Mouse (Mus musculus) MEL (cell line): ENCODE data around the gene Tmem95. TPM values are rescaled to one million over a fixed set of nuclear protein-coding genes. Genes with fewer than 3 reads are reported as not detected.

Experiments
- DNase-seq: peaks from one replicate; pipeline ENCODE4 v3.0.0; 2011; ENCODE audit warnings: low read depth, low spot score
- H3K27ac ChIP-seq: 2 replicates; pipeline ENCODE4 v1.5.1; 2012; ENCODE audit warnings: low read depth, mild to moderate bottlenecking, control low read depth, low read length, moderate library complexity; ENCODE audit not compliant: control insufficient read depth
- H3K27me3 ChIP-seq, 2 experiments: fragments of 150-350 bp in 1 of 2; sonication (generic) in 1 of 2; 2 replicates each; pipeline ENCODE4 v1.6.1; 2012; ENCODE audit warnings: low read length in 2 of 2, mild to moderate bottlenecking in 2 of 2, improper control_type of control experiment in 1 of 2, moderate library complexity in 1 of 2; ENCODE audit not compliant: insufficient read depth in 2 of 2, control insufficient read depth in 1 of 2
- H3K36me3 ChIP-seq, 2 experiments: 2 replicates each; pipeline ENCODE4 v1.6.1; 2012 to 2014; ENCODE audit warnings: low read length in 2 of 2, improper control_type of control experiment in 1 of 2, inconsistent platforms in 1 of 2, mild to moderate bottlenecking in 1 of 2; ENCODE audit not compliant: insufficient read depth in 2 of 2, control insufficient read depth in 1 of 2
- H3K4me1 ChIP-seq, 2 experiments: fragments of 150-350 bp in 1 of 2; sonication (generic) in 1 of 2; 2 replicates each; pipeline ENCODE4 v1.6.1; 2012; ENCODE audit warnings: low read length in 2 of 2, improper control_type of control experiment in 1 of 2, mild to moderate bottlenecking in 1 of 2; ENCODE audit not compliant: insufficient read depth in 2 of 2, control insufficient read depth in 1 of 2
- H3K4me3 ChIP-seq, 2 experiments: fragments of 150-350 bp in 1 of 2; sonication (generic) in 1 of 2; 2 replicates each; pipeline ENCODE4 v1.5.1; 2012; ENCODE audit warnings: low read depth in 2 of 2, low read length in 2 of 2, mild to moderate bottlenecking in 2 of 2, moderate library complexity in 2 of 2, control low read depth in 1 of 2, improper control_type of control experiment in 1 of 2; ENCODE audit not compliant: control insufficient read depth in 1 of 2, insufficient read depth in 1 of 2
- H3K79me2 ChIP-seq: 2 replicates; pipeline ENCODE4 v1.6.1; 2012; ENCODE audit warnings: mild to moderate bottlenecking, low read length, moderate library complexity; ENCODE audit not compliant: control insufficient read depth, poor library complexity, insufficient read depth
- H3K9ac ChIP-seq: 2 replicates; pipeline ENCODE4 v1.6.1; 2012; ENCODE audit warnings: low read depth, mild to moderate bottlenecking, control low read depth, low read length, moderate library complexity; ENCODE audit not compliant: control insufficient read depth, poor library complexity, severe bottlenecking
- H3K9me3 ChIP-seq: fragments of 150-350 bp; sonication (generic); replicated peaks from 2 replicates; pipeline ENCODE4 v1.6.1; 2012; ENCODE audit warnings: mild to moderate bottlenecking, low read length, improper control_type of control experiment, moderate library complexity; ENCODE audit not compliant: insufficient read depth
- BHLHE40 ChIP-seq: IDR thresholded peaks from 2 replicates; pipeline ENCODE4 v1.6.1; 2012; ENCODE audit warnings: low read depth, mild to moderate bottlenecking, inconsistent platforms, low read length, improper control_type of control experiment, borderline replicate concordance
- CHD1 ChIP-seq: IDR thresholded peaks from 2 replicates; pipeline ENCODE4 v1.6.1; 2012; ENCODE audit warnings: low read depth, mild to moderate bottlenecking, inconsistent platforms, low read length, improper control_type of control experiment
- CHD2 ChIP-seq: IDR thresholded peaks from 2 replicates; pipeline ENCODE4 v1.6.1; 2011; ENCODE audit warnings: low read length, improper control_type of control experiment
- CTCF ChIP-seq, 3 experiments: IDR thresholded peaks in 2 of 3; conservative IDR thresholded peaks in 1 of 3; 2 replicates each; pipeline ENCODE4 v1.5.1; 2011 to 2012; ENCODE audit warnings: low read length in 3 of 3, low read depth in 2 of 3, mild to moderate bottlenecking in 2 of 3, improper control_type of control experiment in 1 of 3, inconsistent platforms in 1 of 3, mixed read lengths in 1 of 3, moderate library complexity in 1 of 3; ENCODE audit not compliant: control insufficient read depth in 1 of 3, insufficient read depth in 1 of 3, poor library complexity in 1 of 3, severe bottlenecking in 1 of 3
- E2F4 ChIP-seq: IDR thresholded peaks from 2 replicates; pipeline ENCODE4 v1.6.1; 2011; ENCODE audit warnings: low read depth, low read length, improper control_type of control experiment, borderline replicate concordance
- EP300 ChIP-seq, 2 experiments: IDR thresholded peaks; 2 replicates each; pipeline ENCODE4 v1.6.1; 2011; ENCODE audit warnings: improper control_type of control experiment in 2 of 2, low read length in 2 of 2, low read depth in 1 of 2, mild to moderate bottlenecking in 1 of 2
- GABPA ChIP-seq: IDR thresholded peaks from 2 replicates; pipeline ENCODE4 v1.6.1; 2012; ENCODE audit warnings: low read depth, mild to moderate bottlenecking, inconsistent platforms, low read length, improper control_type of control experiment, moderate library complexity
- GATA1 ChIP-seq: IDR thresholded peaks from 2 replicates; pipeline ENCODE4 v1.6.1; 2011; ENCODE audit warnings: low read depth, low read length, improper control_type of control experiment
- JUND ChIP-seq: IDR thresholded peaks from 2 replicates; pipeline ENCODE4 v1.6.1; 2011; ENCODE audit warnings: low read depth, mild to moderate bottlenecking, improper control_type of control experiment, low read length
- KAT2A ChIP-seq: conservative IDR thresholded peaks from 2 replicates; pipeline ENCODE4 v1.6.1; 2012; ENCODE audit warnings: low read depth, low read length, improper control_type of control experiment, inconsistent platforms
- MAZ ChIP-seq: IDR thresholded peaks from 2 replicates; pipeline ENCODE4 v1.6.1; 2012; ENCODE audit warnings: low read depth, mild to moderate bottlenecking, inconsistent platforms, low read length, improper control_type of control experiment
- MEF2A ChIP-seq: IDR thresholded peaks from 2 replicates; pipeline ENCODE4 v1.6.1; 2014; ENCODE audit warnings: low read depth, mild to moderate bottlenecking, inconsistent platforms, low read length, improper control_type of control experiment; ENCODE audit not compliant: poor library complexity, insufficient replicate concordance, severe bottlenecking; ENCODE audit errors: extremely low read depth
- MYB ChIP-seq: IDR thresholded peaks from 2 replicates; pipeline ENCODE4 v1.6.1; 2011; ENCODE audit warnings: mild to moderate bottlenecking, low read depth, low read length, improper control_type of control experiment
- NELFE ChIP-seq: IDR thresholded peaks from 2 replicates; pipeline ENCODE4 v1.6.1; 2011; ENCODE audit warnings: low read depth, low read length, improper control_type of control experiment
- POLR2A ChIP-seq, 2 experiments: IDR thresholded peaks; 2 replicates each; pipeline ENCODE4 v1.6.1; 2011 to 2012; ENCODE audit warnings: low read length in 2 of 2, mild to moderate bottlenecking in 2 of 2, control low read depth in 1 of 2, improper control_type of control experiment in 1 of 2, low read depth in 1 of 2, moderate library complexity in 1 of 2; ENCODE audit not compliant: control insufficient read depth in 1 of 2, insufficient read depth in 1 of 2, poor library complexity in 1 of 2
- POLR2AphosphoS2 ChIP-seq: IDR thresholded peaks from 2 replicates; pipeline ENCODE4 v1.6.1; 2011; ENCODE audit warnings: low read length, improper control_type of control experiment
- POLR2AphosphoS5 ChIP-seq: IDR thresholded peaks from 2 replicates; pipeline ENCODE4 v1.6.1; 2012; ENCODE audit warnings: low read depth, borderline replicate concordance, mild to moderate bottlenecking, inconsistent platforms, low read length, moderate library complexity, mixed read lengths
- RCOR1 ChIP-seq: IDR thresholded peaks from 2 replicates; pipeline ENCODE4 v1.6.1; 2012; ENCODE audit warnings: low read depth, mild to moderate bottlenecking, inconsistent platforms, low read length, improper control_type of control experiment
- SIN3A ChIP-seq: IDR thresholded peaks from 2 replicates; pipeline ENCODE4 v1.6.1; 2012; ENCODE audit warnings: low read length, improper control_type of control experiment, inconsistent platforms
- SMC3 ChIP-seq: IDR thresholded peaks from 2 replicates; pipeline ENCODE4 v1.6.1; 2011; ENCODE audit warnings: low read depth, low read length, improper control_type of control experiment
- TAL1 ChIP-seq: IDR thresholded peaks from 2 replicates; pipeline ENCODE4 v1.6.1; 2012; ENCODE audit warnings: mild to moderate bottlenecking, inconsistent platforms, low read length, moderate library complexity, mixed read lengths
- TBP ChIP-seq: IDR thresholded peaks from 2 replicates; pipeline ENCODE4 v1.8.0; 2011; ENCODE audit warnings: low read depth, low read length, improper control_type of control experiment
- TCF12 ChIP-seq: IDR thresholded peaks from 2 replicates; pipeline ENCODE4 v1.6.1; 2014; ENCODE audit warnings: low read depth, mild to moderate bottlenecking, inconsistent platforms, low read length, improper control_type of control experiment, moderate library complexity
- UBTF ChIP-seq: IDR thresholded peaks from 2 replicates; pipeline ENCODE4 v1.6.1; 2012; ENCODE audit warnings: low read depth, mild to moderate bottlenecking, inconsistent platforms, low read length, improper control_type of control experiment, moderate library complexity, borderline replicate concordance; ENCODE audit not compliant: insufficient read depth
- USF2 ChIP-seq, 2 experiments: IDR thresholded peaks; 2 replicates each; pipeline ENCODE4 v1.6.1; 2011 to 2012; ENCODE audit warnings: improper control_type of control experiment in 2 of 2, low read length in 2 of 2, borderline replicate concordance in 1 of 2, inconsistent platforms in 1 of 2, low read depth in 1 of 2, mild to moderate bottlenecking in 1 of 2; ENCODE audit not compliant: insufficient read depth in 1 of 2
- ZKSCAN1 ChIP-seq: IDR thresholded peaks from 2 replicates; pipeline ENCODE4 v1.6.1; 2012; ENCODE audit warnings: low read depth, mild to moderate bottlenecking, inconsistent platforms, low read length, improper control_type of control experiment, moderate library complexity
- ZMIZ1 ChIP-seq: IDR thresholded peaks from 2 replicates; pipeline ENCODE4 v1.6.1; 2012; ENCODE audit warnings: low read depth, mild to moderate bottlenecking, inconsistent platforms, low read length, improper control_type of control experiment, moderate library complexity
- ZNF384 ChIP-seq: IDR thresholded peaks from 2 replicates; pipeline ENCODE4 v1.6.1; 2012; ENCODE audit warnings: low read depth, mild to moderate bottlenecking, inconsistent platforms, low read length, improper control_type of control experiment
- polyA plus RNA-seq, 2 experiments: library from polyadenylated mRNA; stranded (reverse) in 1 of 2; unstranded in 1 of 2; fragments of >175 nt in 1 of 2; fragments of >200 nt in 1 of 2; gene quantifications; 2 replicates each; pipeline versions ENCODE4 v1.2.1 to v1.2.4; 2012; ENCODE audit warnings: low replicate concordance in 2 of 2, low read depth in 1 of 2; ENCODE audit not compliant: insufficient read length in 2 of 2, insufficient read depth in 1 of 2, missing spikeins in 1 of 2
- total RNA-seq: library from RNA; depleted of rRNA; stranded (reverse); fragments of 300-350 nt; gene quantifications from 2 replicates; pipeline ENCODE4 v1.2.3, GENCODE M21; 2012

Tmem95 gene
- total and polyA plus RNA-seq, 3 experiments: not detected

- TF ChIP-seq UBTF (peak; percentile 80), CTCF (IDR thresholded peaks at IDR 0.05 in 2 of 3, conservative IDR thresholded peaks at IDR 0.05 in 1 of 3; ENCODE audit: control insufficient read depth in 1 of 3, insufficient read depth in 1 of 3, low read depth in 2 of 3, low read length in 3 of 3, poor library complexity in 1 of 3, severe bottlenecking in 1 of 3) (peak in 1 of 3 experiments; percentile 8; a peak in 1 of 6 replicates), KAT2A (no peak), NELFE (peak; percentile 74), CHD1 (peak; percentile 26; the same call in 1 of the 2 replicates), MAZ (peak; percentile 91; the same call in 1 of the 2 replicates), ZNF384 (no peak), POLR2A (IDR thresholded peaks at IDR 0.05; ENCODE audit: control insufficient read depth in 1 of 2, insufficient read depth in 1 of 2, low read depth in 1 of 2, low read length in 2 of 2, poor library complexity in 1 of 2) (peak; percentile 69 to 93; a peak in 3 of 4 replicates)
Measured at GRCm38 (mm10) chr11:69834001-69834549, 43.7 kb downstream of the Tmem95 start (continued).

- peak overlapping the region; percentile 47 to 55 for H3K4me3 ChIP-seq
- peaks cover 7 to 22% of the 10 kb centered on the region in 2 experiments for H3K4me1 ChIP-seq
Measured at GRCm38 (mm10) chr11:69833554-69833953, 44.3 kb downstream of the Tmem95 start.

GRCm38 (mm10) chr11:69828832-69829231 is 49.0 kb downstream of the Tmem95 start:
- Histone ChIP-seq H3K79me2 (peaks cover under 1% of the 10 kb centered on the region; the same call in 1 of the 2 replicates), H3K4me1 (peaks cover 3 to 9% of the 10 kb centered on the region in 2 experiments; a peak in 3 of 4 replicates), H3K36me3 (peaks cover 2 to 5% of the 10 kb centered on the region in 2 experiments; a peak in 3 of 4 replicates), H3K9me3 (no peaks in the 10 kb centered on the region), H3K27me3 (no peaks in the 10 kb centered on the region), H3K4me3 (no peak overlapping the region), H3K9ac (no peak overlapping the region), H3K27ac (no peak overlapping the region)
- DNase-seq: no peak
- TF ChIP-seq CTCF (IDR thresholded peaks at IDR 0.05 in 2 of 3, conservative IDR thresholded peaks at IDR 0.05 in 1 of 3; ENCODE audit: control insufficient read depth in 1 of 3, insufficient read depth in 1 of 3, low read depth in 2 of 3, low read length in 3 of 3, poor library complexity in 1 of 3, severe bottlenecking in 1 of 3) (no peak), USF2 (IDR thresholded peaks at IDR 0.05; ENCODE audit: borderline replicate concordance in 1 of 2, insufficient read depth in 1 of 2, low read depth in 1 of 2, low read length in 2 of 2) (no peak), SMC3 (no peak), KAT2A (no peak), MYB (no peak), MAZ (no peak), MEF2A (no peak), E2F4 (no peak), UBTF (no peak), POLR2AphosphoS2 (no peak), RCOR1 (no peak), POLR2AphosphoS5 (no peak), NELFE (no peak), GATA1 (no peak), ZMIZ1 (no peak), SIN3A (no peak), EP300 (IDR thresholded peaks at IDR 0.05; ENCODE audit: low read depth in 1 of 2, low read length in 2 of 2) (no peak), POLR2A (IDR thresholded peaks at IDR 0.05; ENCODE audit: control insufficient read depth in 1 of 2, insufficient read depth in 1 of 2, low read depth in 1 of 2, low read length in 2 of 2, poor library complexity in 1 of 2) (no peak), JUND (no peak), GABPA (no peak)

More at GRCm38 (mm10) chr11:69833554-69833953, 44.3 kb downstream of the Tmem95 start:
- H3K9ac ChIP-seq: peak overlapping the region; percentile 74
- peak overlapping the region; percentile 46 for H3K27ac ChIP-seq
- peaks cover 2 to 10% of the 10 kb centered on the region in 2 experiments; a peak in 2 of 4 replicates for H3K36me3 ChIP-seq
- H3K27me3 ChIP-seq: no peaks in the 10 kb centered on the region; a peak in 1 of 4 replicates
- DNase-seq: peak; percentile 89
- H3K79me2 ChIP-seq: peaks cover 1% of the 10 kb centered on the region; the same call in 1 of the 2 replicates
- TF ChIP-seq TBP: peak; percentile 52
- no peak for TF ChIP-seq CHD2
- TF ChIP-seq SMC3: peak; percentile 4; the same call in 1 of the 2 replicates
- TF ChIP-seq BHLHE40: no peak
- peak; percentile 45; the same call in 1 of the 2 replicates for TF ChIP-seq GATA1
- TF ChIP-seq TAL1: 0 out of 2 replicates have a peak, but pooled peaks have one; percentile 14
- TF ChIP-seq TCF12: peak; percentile 29; the same call in 1 of the 2 replicates
- no peak for TF ChIP-seq CHD1
- peak; percentile 64; the same call in 1 of the 2 replicates for TF ChIP-seq ZKSCAN1
- TF ChIP-seq UBTF: no peak
- TF ChIP-seq POLR2AphosphoS2: peak; percentile 40; the same call in 1 of the 2 replicates
- H3K9me3 ChIP-seq: no peaks in the 10 kb centered on the region
